Mouse (Mus musculus) pancreas, adult 10 weeks (tissue): Measurements from ENCODE around the gene Gp5. TPM values are rescaled to one million over a fixed set of nuclear protein-coding genes. Genes with fewer than 3 reads are reported as not detected.

Source experiments
- polyA plus RNA-seq: library from polyadenylated mRNA; stranded (reverse); fragments of 350-450 nt; fragmentation: Illumina TruSeq; extraction: RNeasy Lipid Tissue Mini Kit (QIAGEN cat#74804); gene quantifications from one replicate; pipeline ENCODE4 v1.2.3, GENCODE M21; 2015; ENCODE audit warnings: low read depth, low replicate concordance; ENCODE audit not compliant: insufficient read depth

The Gp5 gene
- 0.61 TPM for polyA plus RNA-seq

GRCm38 (mm10) chr16:30310647-30311046 is at the start of gene Gp5:
Gene Gp5, minus strand, starts transcription at chr16:30310779.

GRCm38 (mm10) chr16:30282844-30283495 is 27.6 kb downstream of the Gp5 start, which contains the start of gene Lrrc15:
Gene Lrrc15, minus strand, starts transcription at chr16:30283256.

GRCm38 (mm10) chr16:30267359-30267758 is 43.2 kb downstream of the Gp5 start, which contains the start of gene Cpn2:
Gene Cpn2, minus strand, starts transcription at chr16:30267499.

Other genes with a start within 250 kb of the Gp5 start
- 8.8 TPM for gene Hes1, start 246.4 kb downstream of the Gp5 start, polyA plus RNA-seq
- not detected for gene Cpn2, start 43.3 kb downstream of the Gp5 start, polyA plus RNA-seq
- not detected for gene Lrrc15, start 27.5 kb downstream of the Gp5 start, polyA plus RNA-seq
- 7.9 TPM for gene Atp13a3, start 95.2 kb upstream of the Gp5 start, polyA plus RNA-seq
- 5.0 TPM for gene Tmem44, start 240.1 kb upstream of the Gp5 start, polyA plus RNA-seq